Mouse (Mus musculus) liver, postnatal 0 days (tissue): ENCODE measurements at regions not wholly inside any gene's neighbourhood (a gene's known extent, or its start where the extent isn't known, plus 50 kb on each side); places are given as distances from the start of the nearest gene placed in this dataset.

Experiments used
- CTCF ChIP-seq: sonication (generic); IDR thresholded peaks from 2 replicates; pipeline ENCODE4 v1.5.1; 2016; ENCODE audit warnings: antibody characterized with exemption, low read depth
- EP300 ChIP-seq: IDR thresholded peaks from 2 replicates; pipeline ENCODE4 v1.6.1; 2016; ENCODE audit warnings: antibody characterized with exemption, low read depth, mild to moderate bottlenecking

- TF ChIP-seq CTCF (no peak), EP300 (no peak)
Observed at GRCm38 (mm10) chr4:105315095-105315494, 157.9 kb downstream of the Plpp3 start.
